Mouse (Mus musculus): ENCODE measurements around the gene Rapgef4. TPM values are rescaled to one million over a fixed set of nuclear protein-coding genes. Genes with fewer than 3 reads are reported as not detected.

Rapgef4 gene
- polyA plus RNA-seq, 1 experiment from 2014 or later: 3.6 TPM

DNA sequence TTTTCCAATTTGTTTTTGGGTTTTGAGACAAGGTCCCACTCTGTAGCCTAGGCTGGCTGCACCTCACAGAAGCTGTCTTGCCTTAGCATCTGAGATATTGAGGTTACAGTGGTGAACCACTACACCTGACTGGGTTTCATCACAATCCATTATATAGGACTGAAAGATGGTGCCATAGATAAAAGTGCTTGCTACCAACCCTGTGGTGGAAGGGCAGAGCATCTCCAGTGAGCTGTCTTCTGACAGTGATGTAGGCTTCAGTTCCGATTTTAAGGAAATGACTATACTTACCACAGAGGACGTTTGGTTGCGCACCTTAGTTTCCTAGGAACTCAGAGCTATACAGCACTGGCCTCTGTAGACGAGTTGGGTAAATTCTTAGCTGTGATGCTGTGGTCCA lies 301.7 kb downstream of the Rapgef4 start:
- DNase-seq (ENCODE audit: low spot score): no peak
- 77% methylated on average over 4 of the region's 4 CpGs for WGBS

GRCm38 (mm10) chr2:72284689-72285088 lies 303.6 kb downstream of the Rapgef4 start:
- ATAC-seq (replicated peaks; ENCODE audit: low FRiP score, low TSS enrichment, low read depth) (no peak), DNase-seq (ENCODE audit: low spot score) (no peak)
- H3K9me3 ChIP-seq (ENCODE audit: control insufficient read depth, low read length): no peaks in the 10 kb centered on the region
- no peaks in the 10 kb centered on the region for H3K27me3 ChIP-seq (replicated peaks; ENCODE audit: control insufficient read depth, insufficient read depth, low read length)
- H3K27ac ChIP-seq (ENCODE audit: low read depth): no peak overlapping the region
- 83% methylated on average over 7 of the region's 7 CpGs for WGBS
- H3K9ac ChIP-seq (ENCODE audit: low read length): no peak overlapping the region
- peaks cover 13% of the 10 kb centered on the region for H3K4me1 ChIP-seq (replicated peaks; ENCODE audit: control insufficient read depth, insufficient read depth, low read length)
- no peak overlapping the region for H3K4me2 ChIP-seq (ENCODE audit: low read length)
- H3K36me3 ChIP-seq (ENCODE audit: control insufficient read depth, insufficient read depth, low read length): no peaks in the 10 kb centered on the region
- H3K4me3 ChIP-seq (ENCODE audit: low read depth, low read length): no peak overlapping the region

More for the DNA sequence above, 301.7 kb downstream of the Rapgef4 start:
- H3K4me1 ChIP-seq (replicated peaks; ENCODE audit: control insufficient read depth, insufficient read depth, low read length): peaks cover 7% of the 10 kb centered on the region; the same call in 1 of the 2 replicates
- no peak overlapping the region for H3K9ac ChIP-seq (ENCODE audit: low read length)
- no peaks in the 10 kb centered on the region for H3K27me3 ChIP-seq (replicated peaks; ENCODE audit: control insufficient read depth, insufficient read depth, low read length)
- ATAC-seq (replicated peaks; ENCODE audit: low FRiP score, low TSS enrichment, low read depth): no peak
- H3K36me3 ChIP-seq (ENCODE audit: control insufficient read depth, insufficient read depth, low read length): no peaks in the 10 kb centered on the region
- no peak overlapping the region for H3K4me2 ChIP-seq (ENCODE audit: low read length)
- H3K4me3 ChIP-seq (ENCODE audit: low read depth, low read length): no peak overlapping the region
- H3K9me3 ChIP-seq (ENCODE audit: control insufficient read depth, low read length): no peaks in the 10 kb centered on the region
- H3K27ac ChIP-seq (ENCODE audit: low read depth): no peak overlapping the region

GRCm38 (mm10) chr2:72285256-72285887 lies 304.3 kb downstream of the Rapgef4 start, which contains the start of gene Map3k20:
Gene Map3k20 (plus strand): TSS chr2:72285637.
- WGBS: 2% methylated on average over 50 of the region's 50 CpGs
- H3K9ac ChIP-seq (ENCODE audit: low read length): peak within 1 kb of the TSS; percentile 90
- H3K27ac ChIP-seq (ENCODE audit: low read depth): peak within 1 kb of the TSS; percentile 60
- peak within 1 kb of the TSS; percentile 73 for H3K4me3 ChIP-seq (ENCODE audit: low read depth, low read length)
- DNase-seq (ENCODE audit: low spot score) (peak; percentile 85), ATAC-seq (replicated peaks; ENCODE audit: low FRiP score, low TSS enrichment, low read depth) (peak; percentile 90)
- H3K9me3 ChIP-seq (ENCODE audit: control insufficient read depth, low read length): no peaks in the 10 kb centered on the region
- no peaks in the 10 kb centered on the region for H3K36me3 ChIP-seq (ENCODE audit: control insufficient read depth, insufficient read depth, low read length)
- peak within 1 kb of the TSS; percentile 68 for H3K4me2 ChIP-seq (ENCODE audit: low read length)
- peaks cover 13% of the 10 kb centered on the region for H3K4me1 ChIP-seq (replicated peaks; ENCODE audit: control insufficient read depth, insufficient read depth, low read length)
- H3K27me3 ChIP-seq (replicated peaks; ENCODE audit: control insufficient read depth, insufficient read depth, low read length): no peaks in the 10 kb centered on the region

- Histone ChIP-seq H3K9me3 (ENCODE audit: control insufficient read depth, low read length) (no peaks in the 10 kb centered on the region), H3K36me3 (ENCODE audit: control insufficient read depth, insufficient read depth, low read length) (no peaks in the 10 kb centered on the region), H3K4me1 (replicated peaks; ENCODE audit: control insufficient read depth, insufficient read depth, low read length) (peaks cover 13% of the 10 kb centered on the region), H3K27ac (ENCODE audit: low read depth) (peak overlapping the region; percentile 60), H3K27me3 (replicated peaks; ENCODE audit: control insufficient read depth, insufficient read depth, low read length) (no peaks in the 10 kb centered on the region), H3K9ac (ENCODE audit: low read length) (peak overlapping the region; percentile 90), H3K4me3 (ENCODE audit: low read depth, low read length) (peak overlapping the region; percentile 73), H3K4me2 (ENCODE audit: low read length) (peak overlapping the region; percentile 68)
- ATAC-seq (replicated peaks; ENCODE audit: low FRiP score, low TSS enrichment, low read depth) (peak; percentile 66), DNase-seq (ENCODE audit: low spot score) (peak; percentile 80)
- WGBS: 2% methylated on average over 51 of the region's 60 CpGs
Measured at GRCm38 (mm10) chr2:72285888-72286661, 305.0 kb downstream of the Rapgef4 start.

- H3K27ac ChIP-seq (ENCODE audit: low read depth): no peak overlapping the region
- ATAC-seq (replicated peaks; ENCODE audit: low FRiP score, low TSS enrichment, low read depth) (no peak), DNase-seq (ENCODE audit: low spot score) (no peak)
- 50% methylated on average over 4 of the region's 4 CpGs for WGBS
- H3K9me3 ChIP-seq (ENCODE audit: control insufficient read depth, low read length): no peaks in the 10 kb centered on the region
- 0 out of 2 replicates have a peak overlapping the region, but pooled peaks have one; percentile 8 for H3K4me3 ChIP-seq (ENCODE audit: low read depth, low read length)
- H3K4me2 ChIP-seq (ENCODE audit: low read length): peak overlapping the region; percentile 68
- no peak overlapping the region for H3K9ac ChIP-seq (ENCODE audit: low read length)
- H3K4me1 ChIP-seq (replicated peaks; ENCODE audit: control insufficient read depth, insufficient read depth, low read length): peaks cover 13% of the 10 kb centered on the region
- no peaks in the 10 kb centered on the region for H3K27me3 ChIP-seq (replicated peaks; ENCODE audit: control insufficient read depth, insufficient read depth, low read length)
- no peaks in the 10 kb centered on the region for H3K36me3 ChIP-seq (ENCODE audit: control insufficient read depth, insufficient read depth, low read length)
Measured at GRCm38 (mm10) chr2:72287142-72287541, 306.1 kb downstream of the Rapgef4 start.

GRCm38 (mm10) chr2:72288932-72289534 lies 308.0 kb downstream of the Rapgef4 start:
- Histone ChIP-seq H3K36me3 (ENCODE audit: control insufficient read depth, insufficient read depth, low read length) (no peaks in the 10 kb centered on the region), H3K27me3 (replicated peaks; ENCODE audit: control insufficient read depth, insufficient read depth, low read length) (no peaks in the 10 kb centered on the region), H3K9ac (ENCODE audit: low read length) (no peak overlapping the region), H3K4me1 (replicated peaks; ENCODE audit: control insufficient read depth, insufficient read depth, low read length) (peaks cover 13% of the 10 kb centered on the region), H3K9me3 (ENCODE audit: control insufficient read depth, low read length) (no peaks in the 10 kb centered on the region), H3K27ac (ENCODE audit: low read depth) (no peak overlapping the region), H3K4me3 (ENCODE audit: low read depth, low read length) (no peak overlapping the region), H3K4me2 (ENCODE audit: low read length) (no peak overlapping the region)
- 56% methylated on average over 11 of the region's 11 CpGs for WGBS
- ATAC-seq (replicated peaks; ENCODE audit: low FRiP score, low TSS enrichment, low read depth): 0 out of 2 replicates have a peak, but pooled peaks have one; percentile 28
- DNase-seq (ENCODE audit: low spot score): no peak

- no peaks in the 10 kb centered on the region for H3K9me3 ChIP-seq (ENCODE audit: control insufficient read depth, low read length)
- DNase-seq (ENCODE audit: low spot score): no peak
- no peak overlapping the region for H3K4me3 ChIP-seq (ENCODE audit: low read depth, low read length)
- no peaks in the 10 kb centered on the region for H3K27me3 ChIP-seq (replicated peaks; ENCODE audit: control insufficient read depth, insufficient read depth, low read length)
- no peaks in the 10 kb centered on the region for H3K36me3 ChIP-seq (ENCODE audit: control insufficient read depth, insufficient read depth, low read length)
- H3K27ac ChIP-seq (ENCODE audit: low read depth): no peak overlapping the region
- ATAC-seq (replicated peaks; ENCODE audit: low FRiP score, low TSS enrichment, low read depth): no peak
- WGBS: 88% methylated on average over 1 of the region's 1 CpGs
- peaks cover 13% of the 10 kb centered on the region for H3K4me1 ChIP-seq (replicated peaks; ENCODE audit: control insufficient read depth, insufficient read depth, low read length)
- H3K4me2 ChIP-seq (ENCODE audit: low read length): no peak overlapping the region
- H3K9ac ChIP-seq (ENCODE audit: low read length): no peak overlapping the region
Measured at GRCm38 (mm10) chr2:72291103-72291502, 310.1 kb downstream of the Rapgef4 start.

GRCm38 (mm10) chr2:72292573-72292972 lies 311.5 kb downstream of the Rapgef4 start:
- Histone ChIP-seq H3K36me3 (ENCODE audit: control insufficient read depth, insufficient read depth, low read length) (no peaks in the 10 kb centered on the region), H3K4me2 (ENCODE audit: low read length) (no peak overlapping the region), H3K9me3 (ENCODE audit: control insufficient read depth, low read length) (no peaks in the 10 kb centered on the region), H3K27ac (ENCODE audit: low read depth) (no peak overlapping the region), H3K9ac (ENCODE audit: low read length) (no peak overlapping the region), H3K27me3 (replicated peaks; ENCODE audit: control insufficient read depth, insufficient read depth, low read length) (no peaks in the 10 kb centered on the region), H3K4me1 (replicated peaks; ENCODE audit: control insufficient read depth, insufficient read depth, low read length) (peaks cover 15% of the 10 kb centered on the region), H3K4me3 (ENCODE audit: low read depth, low read length) (no peak overlapping the region)
- ATAC-seq (replicated peaks; ENCODE audit: low FRiP score, low TSS enrichment, low read depth) (no peak), DNase-seq (ENCODE audit: low spot score) (no peak)
- 88% methylated on average over 8 of the region's 8 CpGs for WGBS
